Mouse (Mus musculus) C2C12 (cell line): ENCODE measurements around the gene Slc25a45.

Experiments used
- CTCF ChIP-seq: IDR thresholded peaks from one replicate; pipeline ENCODE4 v1.5.1; 2011; ENCODE audit not compliant: control insufficient read depth, insufficient read depth, insufficient read length
- MYOG ChIP-seq: IDR thresholded peaks from one replicate; pipeline ENCODE4 v1.6.1; 2011; ENCODE audit not compliant: control insufficient read depth, insufficient read length; ENCODE audit errors: extremely low read depth
- USF1 ChIP-seq: IDR thresholded peaks from one replicate; pipeline ENCODE4 v1.6.1; 2011; ENCODE audit warnings: low read depth, mild to moderate bottlenecking, control low read depth, moderate library complexity

- TF ChIP-seq CTCF (no peak), USF1 (no peak), MYOG (no peak)
Observed at GRCm38 (mm10) chr19:5921715-5922114, 44.1 kb downstream of the Slc25a45 start.
